Mouse (Mus musculus) G1E (cell line): ENCODE results near the gene Car15. TPM values are rescaled to one million over a fixed set of nuclear protein-coding genes. Genes with fewer than 3 reads are reported as not detected.

Source experiments
- ATAC-seq: 2 replicates; pipeline ENCODE4 v1.8.0; 2016; ENCODE audit warnings: mild to moderate bottlenecking; ENCODE audit not compliant: insufficient number of reproducible peaks, poor library complexity, low FRiP score, severe bottlenecking; ENCODE audit errors: extremely low read depth
- DNase-seq: peaks from one replicate; pipeline ENCODE4 v3.0.0; 2012; ENCODE audit warnings: low spot score
- H3K27me3 ChIP-seq: 2 replicates; pipeline ENCODE4 v1.6.1; 2012; ENCODE audit warnings: mild to moderate bottlenecking, low read length, inconsistent platforms; ENCODE audit not compliant: insufficient read depth
- H3K36me3 ChIP-seq: replicated peaks from 2 replicates; pipeline ENCODE3; 2012; ENCODE audit warnings: mild to moderate bottlenecking, inconsistent platforms
- H3K4me1 ChIP-seq: 2 replicates; pipeline ENCODE4 v1.6.1; 2012; ENCODE audit warnings: low read depth, low read length, inconsistent platforms, mixed read lengths; ENCODE audit not compliant: insufficient read depth
- H3K4me3 ChIP-seq: 2 replicates; pipeline ENCODE4 v1.5.1; 2012; ENCODE audit warnings: low read depth, mild to moderate bottlenecking, inconsistent platforms, low read length, moderate library complexity, mixed read lengths
- H3K9me3 ChIP-seq: replicated peaks from 2 replicates; pipeline ENCODE4 v1.6.1; 2012; ENCODE audit warnings: inconsistent platforms
- CTCF ChIP-seq: IDR thresholded peaks from 2 replicates; pipeline ENCODE4 v1.5.1; 2012; ENCODE audit warnings: low read depth, low read length, inconsistent platforms, mixed read lengths
- GATA1 ChIP-seq: IDR thresholded peaks from 2 replicates; pipeline ENCODE4 v1.6.1; 2012; ENCODE audit warnings: borderline replicate concordance, low read length, inconsistent platforms, mixed read lengths
- GATA2 ChIP-seq: IDR thresholded peaks from 2 replicates; pipeline ENCODE4 v1.6.1; 2012; ENCODE audit warnings: low read depth, low read length, inconsistent platforms, borderline replicate concordance
- POLR2AphosphoS5 ChIP-seq: IDR thresholded peaks from 2 replicates; pipeline ENCODE4 v1.6.1; 2012; ENCODE audit warnings: low read depth, low read length, inconsistent platforms; ENCODE audit not compliant: insufficient replicate concordance
- TAL1 ChIP-seq: conservative IDR thresholded peaks from 2 replicates; pipeline ENCODE4 v1.6.1; 2012; ENCODE audit warnings: low read depth, low read length, inconsistent platforms, mixed read lengths
- polyA plus RNA-seq: library from polyadenylated mRNA; stranded (reverse); fragments of >175 nt; gene quantifications from 2 replicates; pipeline ENCODE4 v1.2.3, GENCODE M21; 2012
- total RNA-seq, 2 experiments: library from RNA; stranded (forward) in 1 of 2; stranded (reverse) in 1 of 2; fragments of 200-1000 nt in 1 of 2; fragments of >200 nt in 1 of 2; fragmentation: Nextera tagmentation in 1 of 2; gene quantifications; 2 replicates each; pipeline ENCODE4 v1.2.3; 2014 to 2017

The Car15 gene
- total and polyA plus RNA-seq, 3 experiments = 0.89 to 3.3 (median 2.3) TPM

GRCm38 (mm10) chr16:17831781-17832180 is 6.4 kb downstream of the Car15 start:
- H3K27me3 ChIP-seq = peaks cover 74% of the 10 kb centered on the region
- TF ChIP-seq POLR2AphosphoS5 = no peak
- no peak for TF ChIP-seq GATA1
- no peak for TF ChIP-seq CTCF
- TF ChIP-seq GATA2 = no peak
- TF ChIP-seq TAL1 = no peak
- H3K4me3 ChIP-seq = no peak overlapping the region
- ATAC-seq (no peak), DNase-seq (no peak)
- H3K36me3 ChIP-seq = peaks cover 6% of the 10 kb centered on the region
- H3K9me3 ChIP-seq = 0 out of 2 replicates have a peak, but pooled peaks cover 8% of the 10 kb centered on the region
- peaks cover 28% of the 10 kb centered on the region for H3K4me1 ChIP-seq

GRCm38 (mm10) chr16:17830385-17831178 is 7.6 kb downstream of the Car15 start:
- ATAC-seq = no peak
- H3K9me3 ChIP-seq = 0 out of 2 replicates have a peak, but pooled peaks cover 8% of the 10 kb centered on the region
- peaks cover 3% of the 10 kb centered on the region for H3K36me3 ChIP-seq
- H3K4me1 ChIP-seq = peaks cover 22% of the 10 kb centered on the region
- no peak overlapping the region for H3K4me3 ChIP-seq
- peaks cover 76% of the 10 kb centered on the region for H3K27me3 ChIP-seq
- TF ChIP-seq CTCF (no peak; the same call in 1 of the 2 replicates), GATA2 (no peak), POLR2AphosphoS5 (no peak), TAL1 (no peak), GATA1 (no peak)
- DNase-seq = no peak

GRCm38 (mm10) chr16:17828867-17829266 is 9.3 kb downstream of the Car15 start:
- peaks cover 6% of the 10 kb centered on the region; the same call in 1 of the 2 replicates for H3K4me1 ChIP-seq

GRCm38 (mm10) chr16:17828229-17828628 is 9.9 kb downstream of the Car15 start:
- Histone ChIP-seq H3K27me3 (peaks cover 69% of the 10 kb centered on the region), H3K36me3 (no peaks in the 10 kb centered on the region), H3K9me3 (no peaks in the 10 kb centered on the region), H3K4me3 (no peak overlapping the region), H3K4me1 (peaks cover 3% of the 10 kb centered on the region; the same call in 1 of the 2 replicates)
- no peak for TF ChIP-seq CTCF
- DNase-seq (no peak), ATAC-seq (no peak)

More at GRCm38 (mm10) chr16:17828867-17829266, 9.3 kb downstream of the Car15 start:
- DNase-seq (no peak), ATAC-seq (no peak)
- no peak overlapping the region for H3K4me3 ChIP-seq
- 0 out of 2 replicates have a peak, but pooled peaks cover 5% of the 10 kb centered on the region for H3K9me3 ChIP-seq
- H3K27me3 ChIP-seq = peaks cover 69% of the 10 kb centered on the region
- TF ChIP-seq GATA2 (no peak), POLR2AphosphoS5 (no peak), CTCF (no peak), GATA1 (no peak), TAL1 (no peak)
- no peaks in the 10 kb centered on the region for H3K36me3 ChIP-seq

- no peak for ATAC-seq
- no peaks in the 10 kb centered on the region for H3K36me3 ChIP-seq
- H3K27me3 ChIP-seq = peaks cover 53% of the 10 kb centered on the region
Observed at GRCm38 (mm10) chr16:17826500-17826899, 11.7 kb downstream of the Car15 start.

GRCm38 (mm10) chr16:17816528-17816927 is 21.6 kb downstream of the Car15 start:
- peaks cover 58% of the 10 kb centered on the region for H3K27me3 ChIP-seq

More at GRCm38 (mm10) chr16:17826500-17826899, 11.7 kb downstream of the Car15 start:
- H3K4me3 ChIP-seq = no peak overlapping the region
- no peak for DNase-seq
- no peaks in the 10 kb centered on the region for H3K9me3 ChIP-seq
- H3K4me1 ChIP-seq = no peaks in the 10 kb centered on the region
- TF ChIP-seq GATA1 (no peak), TAL1 (no peak), POLR2AphosphoS5 (no peak), CTCF (no peak), GATA2 (no peak)

More at GRCm38 (mm10) chr16:17816528-17816927, 21.6 kb downstream of the Car15 start:
- Histone ChIP-seq H3K36me3 (no peaks in the 10 kb centered on the region), H3K9me3 (peaks cover 5% of the 10 kb centered on the region; the same call in 1 of the 2 replicates), H3K4me3 (no peak overlapping the region), H3K4me1 (peaks cover 5% of the 10 kb centered on the region; the same call in 1 of the 2 replicates)
- no peak for TF ChIP-seq POLR2AphosphoS5
- no peak for TF ChIP-seq CTCF
- no peak for TF ChIP-seq GATA1
- no peak for TF ChIP-seq TAL1
- no peak for TF ChIP-seq GATA2
- ATAC-seq (no peak), DNase-seq (no peak)
